Mouse (Mus musculus) naive thymus-derived CD4-positive, alpha-beta T cell, adult 2 months (primary cell): ENCODE data around the gene Npb.

ENCODE experiments used
- DNase-seq: peaks from one replicate; pipeline ENCODE4 v3.0.0-alpha.2; 2011; ENCODE audit warnings: low read depth

Gene Npb

GRCm38 (mm10) chr11:120615606-120616203 is 7.4 kb downstream of the Npb start:
- DNase-seq = no peak

- DNase-seq = peak; percentile 32
Observed at GRCm38 (mm10) chr11:120616617-120617294, 8.5 kb downstream of the Npb start.

- DNase-seq = peak; percentile 94
Observed at GRCm38 (mm10) chr11:120617519-120618112, 9.3 kb downstream of the Npb start, which contains the start of gene Pcyt2. Gene Pcyt2, minus strand, starts transcription at chr11:120617936.

GRCm38 (mm10) chr11:120618619-120619535 is 10.6 kb downstream of the Npb start:
- DNase-seq = no peak

GRCm38 (mm10) chr11:120620195-120620594 is 11.9 kb downstream of the Npb start:
- no peak for DNase-seq

- no peak for DNase-seq
Observed at GRCm38 (mm10) chr11:120622805-120623204, 14.5 kb downstream of the Npb start.

GRCm38 (mm10) chr11:120623961-120624679 is 15.8 kb downstream of the Npb start:
- DNase-seq = peak; percentile 86

- DNase-seq = peak; percentile 86
Observed at GRCm38 (mm10) chr11:120624680-120625111, 16.4 kb downstream of the Npb start.

- DNase-seq = no peak
Observed at GRCm38 (mm10) chr11:120625152-120625775, 17.0 kb downstream of the Npb start, which contains the start of gene Sirt7. Gene Sirt7, minus strand, starts transcription at chr11:120625240.

- DNase-seq = no peak
Observed at GRCm38 (mm10) chr11:120626785-120627467, 18.6 kb downstream of the Npb start.

GRCm38 (mm10) chr11:120627468-120628300 is 19.4 kb downstream of the Npb start:
- peak; percentile 85 for DNase-seq

GRCm38 (mm10) chr11:120628601-120629340 is 20.5 kb downstream of the Npb start:
- DNase-seq = no peak

- DNase-seq = peak; percentile 75
Observed at GRCm38 (mm10) chr11:120629341-120629730, 21.1 kb downstream of the Npb start.

- no peak for DNase-seq
Observed at GRCm38 (mm10) chr11:120629911-120630310, 21.6 kb downstream of the Npb start.

GRCm38 (mm10) chr11:120630401-120630871 is 22.2 kb downstream of the Npb start:
- DNase-seq = no peak

- peak; percentile 67 for DNase-seq
Observed at GRCm38 (mm10) chr11:120630881-120631725, 22.8 kb downstream of the Npb start.

- DNase-seq = peak; percentile 41
Observed at GRCm38 (mm10) chr11:120631726-120632448, 23.6 kb downstream of the Npb start.
